9 mouse cellular contexts compared by ENCODE assay signal in the genomic region with DNA sequence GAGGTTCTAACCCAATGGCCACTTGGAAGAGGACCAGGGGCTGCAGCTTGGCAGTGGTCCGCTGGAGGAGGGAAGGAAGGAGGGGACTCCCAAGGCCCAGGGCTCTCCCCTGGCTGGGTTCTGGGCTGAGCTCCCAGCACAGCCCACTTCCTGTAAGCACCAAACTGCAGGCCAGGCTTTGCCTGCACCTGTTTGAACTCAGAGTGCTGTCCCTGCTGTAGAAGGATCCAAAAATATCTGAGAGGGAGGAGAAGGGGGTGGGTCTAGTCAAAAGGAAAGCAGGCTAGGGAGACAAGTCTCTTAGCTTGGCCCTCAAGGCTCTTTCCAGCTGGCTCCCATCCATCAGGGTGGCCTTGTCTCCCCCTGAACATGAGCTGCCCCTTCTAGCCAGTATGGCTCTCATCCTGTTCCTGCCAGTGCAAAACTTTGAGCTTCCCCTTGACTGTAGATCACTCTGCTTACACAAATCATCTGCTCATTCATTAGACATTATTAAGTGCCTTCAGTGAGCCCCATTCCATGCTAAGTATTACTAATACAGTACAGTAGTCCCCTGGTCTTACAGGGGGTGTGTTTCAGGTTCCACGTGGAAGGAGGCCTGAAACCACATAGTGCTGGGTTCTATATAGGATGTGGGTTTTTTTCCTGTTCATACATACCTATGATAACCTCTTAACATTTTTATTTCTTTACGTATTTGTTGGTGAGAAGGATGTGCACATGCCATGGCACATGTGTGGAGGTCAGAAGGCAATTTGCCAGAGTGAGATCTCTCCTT. TPM values are rescaled to one million over a fixed set of nuclear protein-coding genes. Genes with fewer than 3 reads are reported as not detected.
A peak's percentile ranks its signal among the peaks of the same experiment; 100 is the strongest.
DNase-seq lines count a peak whose midpoint lies in the region; ATAC-seq and TF ChIP-seq lines count a peak whose summit lies in the region.
"Had no signal": no experiment of that assay in that cellular context is flagged by ENCODE, and none has a peak within 500 bp of the region (broad histone marks: within the 10 kb centered on the region; RNA-seq: fewer than 3 reads in every experiment).

No protein-coding gene starts in this region.

- H3K4me1 ChIP-seq in heart, embryonic 14.5 days (ENCODE audit: control insufficient read depth in 2 of 2, insufficient read depth in 2 of 2, low read length in 2 of 2), result peaks cover 38 to 70% of the 10 kb centered on the region in 2 experiments
- no peaks in the 10 kb centered on the region for H3K4me1 ChIP-seq in neural tube, embryonic 15.5 days
- no peaks in the 10 kb centered on the region for H3K4me1 ChIP-seq in liver, embryonic 11.5 days (replicated peaks; ENCODE audit: control insufficient read depth, insufficient read depth, low read length)
- H3K4me1 ChIP-seq: neural tube, embryonic 12.5 days had no signal

- peak overlapping the region; percentile 67 for H3K27ac ChIP-seq in layer of hippocampus, adult 2 months
- H3K27ac ChIP-seq in heart, embryonic 14.5 days (replicated peaks in 1 of 2; ENCODE audit: control insufficient read depth in 1 of 2, insufficient read depth in 1 of 2, low read depth in 2 of 2, low read length in 2 of 2), result peak overlapping the region; percentile 98 to 99
- no peak overlapping the region for H3K27ac ChIP-seq in neural tube, embryonic 15.5 days (replicated peaks)
- no peak overlapping the region for H3K27ac ChIP-seq in liver, embryonic 11.5 days (ENCODE audit: low read depth, low read length)
- H3K27ac ChIP-seq: neural tube, embryonic 12.5 days had no signal

- ATAC-seq in heart, embryonic 14.5 days (ENCODE audit: insufficient number of reproducible peaks, insufficient read depth, low FRiP score, low read depth), result peak; percentile 74
- ATAC-seq in neural tube, embryonic 15.5 days (ENCODE audit: low FRiP score), result no peak
- no peak for ATAC-seq in liver, embryonic 11.5 days (replicated peaks; ENCODE audit: low FRiP score)

- H3K4me3 ChIP-seq in layer of hippocampus, adult 2 months, result no peak overlapping the region
- H3K4me3 ChIP-seq in heart, embryonic 14.5 days (ENCODE audit: control insufficient read depth in 1 of 2, insufficient read depth in 1 of 2, low read depth in 1 of 2, low read length in 2 of 2), result no peak overlapping the region
- no peak overlapping the region for H3K4me3 ChIP-seq in neural tube, embryonic 15.5 days (replicated peaks)
- H3K4me3 ChIP-seq in liver, embryonic 11.5 days (ENCODE audit: low read depth, low read length), result no peak overlapping the region
- H3K4me3 ChIP-seq: neural tube, embryonic 12.5 days had no signal

- H3K27me3 ChIP-seq in heart, embryonic 14.5 days (ENCODE audit: control insufficient read depth, insufficient read depth, low read length), result no peaks in the 10 kb centered on the region
- H3K27me3 ChIP-seq in neural tube, embryonic 15.5 days (replicated peaks), result no peaks in the 10 kb centered on the region
- no peaks in the 10 kb centered on the region for H3K27me3 ChIP-seq in liver, embryonic 11.5 days (replicated peaks; ENCODE audit: control insufficient read depth, insufficient read depth, low read length)
- H3K27me3 ChIP-seq: neural tube, embryonic 12.5 days had no signal

- peaks cover 33% of the 10 kb centered on the region for H3K36me3 ChIP-seq in heart, embryonic 14.5 days (ENCODE audit: control insufficient read depth, insufficient read depth, low read length)
- no peaks in the 10 kb centered on the region for H3K36me3 ChIP-seq in neural tube, embryonic 15.5 days
- H3K36me3 ChIP-seq in liver, embryonic 11.5 days (ENCODE audit: control insufficient read depth, insufficient read depth, low read length), result no peaks in the 10 kb centered on the region
- H3K36me3 ChIP-seq: neural tube, embryonic 12.5 days had no signal

- TF ChIP-seq CTCF in layer of hippocampus, adult 2 months (conservative IDR thresholded peaks at IDR 0.05), result no peak
- no peak for TF ChIP-seq CTCF in brain, embryonic 14.5 days (IDR thresholded peaks at IDR 0.05; ENCODE audit: borderline replicate concordance, extremely low read depth, insufficient read depth, insufficient read length)

- peak; percentile 39 to 40 for DNase-seq in layer of hippocampus, adult 2 months (ENCODE audit: low spot score in 2 of 2)
- no peak for DNase-seq in layer of hippocampus, adult 9-10 months (ENCODE audit: low spot score)
- DNase-seq in brain, embryonic 14.5 days (ENCODE audit: low read depth), result peak; percentile 13
- DNase-seq in kidney, postnatal 4 days, result peak; percentile 51 to 54
- peak; percentile 28 for DNase-seq in ovary, postnatal 10 days (ENCODE audit: low spot score)
- no peak for DNase-seq in liver, embryonic 11.5 days (ENCODE audit: low spot score)

- no peaks in the 10 kb centered on the region for H3K9me3 ChIP-seq in heart, embryonic 14.5 days (ENCODE audit: control insufficient read depth, low read length)
- no peaks in the 10 kb centered on the region for H3K9me3 ChIP-seq in neural tube, embryonic 15.5 days (replicated peaks)
- H3K9me3 ChIP-seq in liver, embryonic 11.5 days (ENCODE audit: control insufficient read depth, low read length), result no peaks in the 10 kb centered on the region
- H3K9me3 ChIP-seq: neural tube, embryonic 12.5 days had no signal

- peak overlapping the region; percentile 54; the same call in 1 of the 2 replicates for H3K9ac ChIP-seq in heart, embryonic 14.5 days (ENCODE audit: low read length)
- no peak overlapping the region for H3K9ac ChIP-seq in neural tube, embryonic 15.5 days (replicated peaks)
- H3K9ac ChIP-seq in liver, embryonic 11.5 days (ENCODE audit: low read depth, low read length), result no peak overlapping the region
- H3K9ac ChIP-seq: neural tube, embryonic 12.5 days had no signal

- WGBS in heart, embryonic 14.5 days, result 37% methylated on average over 2 of the region's 3 CpGs
- 73% methylated on average over 3 of the region's 3 CpGs for WGBS in neural tube, embryonic 15.5 days
- WGBS in liver, embryonic 11.5 days, result 63% methylated on average over 3 of the region's 3 CpGs

- TF ChIP-seq POLR2A in brain, embryonic 14.5 days (IDR thresholded peaks at IDR 0.05; ENCODE audit: borderline replicate concordance, extremely low read depth, insufficient read depth, insufficient read length, poor library complexity, severe bottlenecking), result no peak

- H3K4me2 ChIP-seq in heart, embryonic 14.5 days (ENCODE audit: low read length), result peak overlapping the region; percentile 22
- H3K4me2 ChIP-seq in neural tube, embryonic 15.5 days, result no peak overlapping the region
- no peak overlapping the region for H3K4me2 ChIP-seq in liver, embryonic 11.5 days
- H3K4me2 ChIP-seq: neural tube, embryonic 12.5 days had no signal

RNA-seq across cellular contexts. Expression of gene Srl, which starts 28.8 kb away (rescaled TPM):
- total RNA-seq in layer of hippocampus, adult 2 months (2021), result 10 to 100 TPM; 13.2 to 14.9 TPM
- polyA plus RNA-seq in brain, embryonic 14.5 days (2012; rRNA removed), result 25.0 and 26.2 TPM in 2 replicates
- polyA plus RNA-seq in heart, embryonic 14.5 days (2014; fragmentation: Nextera tagmentation; extraction: Ambion mirVana), result 259 and 288 TPM in 2 replicates
- polyA plus RNA-seq in neural tube, embryonic 15.5 days (2015; fragmentation: Nextera tagmentation; extraction: Ambion mirVana), result 22.4 and 26.3 TPM in 2 replicates
- 8.7 and 8.8 TPM in 2 replicates for polyA plus RNA-seq in liver, embryonic 11.5 days (2014; fragmentation: Nextera tagmentation; extraction: Ambion mirVana)

RNA-seq across cellular contexts. Expression of gene Tfap4, which starts 46.8 kb away (rescaled TPM):
- total RNA-seq in layer of hippocampus, adult 2 months (2021), result 1 to 10 TPM; 5.3 to 6.8 TPM
- 13.6 and 16.6 TPM in 2 replicates for polyA plus RNA-seq in brain, embryonic 14.5 days (2012; rRNA removed)
- polyA plus RNA-seq in heart, embryonic 14.5 days (2014; fragmentation: Nextera tagmentation; extraction: Ambion mirVana), result 2.5 and 4.1 TPM in 2 replicates
- polyA plus RNA-seq in neural tube, embryonic 15.5 days (2015; fragmentation: Nextera tagmentation; extraction: Ambion mirVana), result 8.6 and 12.3 TPM in 2 replicates
- 23.3 and 25.1 TPM in 2 replicates for polyA plus RNA-seq in liver, embryonic 11.5 days (2014; fragmentation: Nextera tagmentation; extraction: Ambion mirVana)

Comparison
In these comparisons a context has a peak if more than half of its experiments do, and no peak if none do; other contexts are left out.
1. DNase-seq: peak in layer of hippocampus, adult 2 months (2 of 2), brain, embryonic 14.5 days (single experiment), kidney, postnatal 4 days (2 of 2) and ovary, postnatal 10 days (single experiment); none in layer of hippocampus, adult 9-10 months (single experiment) and liver, embryonic 11.5 days (single experiment).
2. H3K27ac ChIP-seq: peak in layer of hippocampus, adult 2 months (single experiment) and heart, embryonic 14.5 days (2 of 2); none in neural tube, embryonic 15.5 days (single experiment) and liver, embryonic 11.5 days (single experiment).